Mouse (Mus musculus) embryo, embryonic 9.5 days (tissue): Measurements from ENCODE around the gene Slit2.

Experiments used
- DNase-seq: peaks from one replicate; pipeline ENCODE4 v3.0.0-alpha.2; 2017; ENCODE audit errors: extremely low spot score

Gene Slit2

DNA sequence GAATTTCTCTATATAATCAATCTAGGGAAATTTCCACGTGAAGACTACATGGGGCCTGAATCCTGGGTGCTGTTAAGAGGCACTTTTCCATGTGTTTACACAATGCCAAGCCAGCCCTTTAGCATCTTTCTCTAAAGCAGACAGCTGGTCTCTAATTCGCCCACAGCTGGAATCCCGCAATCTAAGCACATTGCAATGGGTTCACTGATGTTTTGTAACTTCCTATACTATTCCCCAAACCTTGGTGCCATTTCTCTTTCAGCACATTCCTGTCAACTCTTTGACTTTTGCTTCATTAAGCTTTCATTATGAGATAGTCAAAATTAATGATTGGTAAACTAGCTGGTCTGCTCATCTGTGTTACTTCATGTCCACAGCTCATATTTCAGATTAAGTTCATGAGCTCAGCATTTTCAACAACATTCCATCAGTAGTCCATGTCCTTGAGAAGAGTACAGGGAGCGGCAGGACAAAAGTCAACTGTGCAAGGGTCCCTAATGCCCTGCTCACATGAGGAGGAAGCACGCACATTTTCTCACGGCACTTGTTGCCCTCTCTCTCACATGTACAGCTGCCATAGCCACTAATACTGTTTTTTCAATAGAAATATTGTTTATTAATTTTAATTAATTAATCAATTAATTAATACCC is 247.6 kb downstream of the Slit2 start:
- no peak for DNase-seq

DNA sequence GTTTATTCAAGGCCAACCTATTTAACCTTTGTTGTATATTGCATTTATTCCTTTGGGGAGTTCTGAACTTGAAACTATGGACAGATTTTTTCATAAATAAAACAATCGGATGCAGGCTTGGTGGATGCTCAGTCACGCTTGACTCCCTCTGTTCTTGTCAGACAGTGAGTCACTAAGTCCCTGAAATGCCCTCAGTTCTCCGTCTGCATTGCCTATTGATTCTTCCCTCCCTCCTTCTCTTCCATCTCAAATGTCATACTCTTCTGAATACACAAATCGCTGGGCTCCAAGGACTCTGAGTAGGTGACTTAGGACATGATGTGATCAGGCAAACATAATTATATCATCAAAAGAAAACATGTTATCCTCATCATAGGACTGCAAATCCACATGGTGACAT is 251.8 kb downstream of the Slit2 start:
- no peak for DNase-seq

- DNase-seq: no peak
Observed at GRCm38 (mm10) chr5:48235270-48235669, 252.3 kb downstream of the Slit2 start.

DNA sequence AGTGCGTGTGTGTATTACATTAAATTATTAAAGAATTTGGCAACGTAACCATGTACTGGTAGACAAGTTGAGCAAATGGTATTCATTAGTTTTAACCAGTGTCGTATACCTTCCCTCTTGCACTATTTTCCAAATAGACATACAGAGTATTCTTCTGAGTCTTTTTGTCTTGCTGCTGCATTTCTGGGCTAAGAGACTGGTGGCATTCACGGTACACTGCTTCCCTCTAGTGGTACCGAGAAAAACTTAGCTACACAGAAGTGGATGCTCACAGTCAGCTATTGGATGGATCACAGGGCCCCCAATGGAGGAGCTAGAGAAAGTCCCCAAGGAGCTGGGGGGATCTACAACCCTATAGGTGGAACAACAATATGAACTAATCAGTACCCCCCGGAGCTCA is 257.8 kb downstream of the Slit2 start:
- DNase-seq: peak; percentile 48

DNA sequence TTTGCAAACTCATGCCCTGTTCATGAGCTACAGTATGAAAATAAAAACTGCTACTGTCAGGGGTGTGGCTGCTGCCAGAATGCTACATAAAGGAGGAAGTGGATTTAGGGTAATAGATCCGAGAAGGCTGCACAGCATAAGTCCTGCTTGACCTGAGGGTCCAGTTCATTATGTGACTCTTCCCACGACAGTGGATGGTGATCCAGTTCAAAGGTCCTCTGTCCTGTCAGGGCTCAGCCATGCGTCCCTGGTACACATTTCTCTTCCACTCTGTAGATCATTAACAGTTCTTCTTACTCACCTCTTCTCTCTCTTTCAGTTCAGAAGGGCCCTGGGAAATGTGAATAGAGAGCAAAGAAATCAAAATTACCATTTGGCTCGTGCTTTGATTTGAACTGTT is 265.4 kb downstream of the Slit2 start:
- no peak for DNase-seq

DNA sequence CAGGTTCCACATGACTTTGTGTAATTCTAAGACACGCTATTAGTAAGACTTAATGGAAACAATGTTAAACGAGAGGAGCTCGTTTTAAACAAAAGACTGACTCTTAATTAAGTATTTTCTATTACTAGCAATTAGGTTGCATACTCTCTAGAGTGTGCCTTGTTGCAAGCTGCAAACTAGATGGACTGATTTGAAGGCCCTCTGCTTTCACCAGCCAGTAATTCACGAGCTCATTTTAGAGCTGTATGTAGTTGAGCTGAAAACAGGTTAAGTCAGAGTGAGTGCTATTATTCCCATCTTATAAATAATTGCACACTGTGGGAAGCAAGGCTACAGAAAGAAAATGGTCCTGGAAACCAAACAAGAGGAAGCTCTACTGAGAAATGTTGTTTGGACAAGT is 294.6 kb downstream of the Slit2 start:
- no peak for DNase-seq

DNA sequence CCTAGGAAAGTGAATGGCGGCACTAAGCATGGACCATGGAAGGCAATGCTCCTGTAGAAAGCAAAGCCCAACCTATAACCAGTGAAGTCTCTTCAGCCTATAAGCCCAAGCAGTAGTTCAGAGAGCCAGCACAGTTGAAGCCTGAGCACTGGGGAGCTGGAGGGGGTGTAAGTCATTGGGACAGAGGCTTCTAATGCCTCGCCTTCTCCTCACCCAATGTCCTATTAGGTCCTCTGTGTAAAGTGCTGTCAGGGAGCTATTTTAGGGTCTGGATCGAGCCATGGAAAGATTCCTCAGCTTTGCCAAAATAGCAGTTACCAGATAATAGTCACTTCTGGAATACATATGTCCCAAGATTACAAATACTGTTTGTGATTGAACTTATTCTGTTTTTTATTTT is 318.2 kb downstream of the Slit2 start:
- DNase-seq: no peak

- DNase-seq: no peak
Observed at GRCm38 (mm10) chr5:48315057-48315602, 332.2 kb downstream of the Slit2 start.

DNA sequence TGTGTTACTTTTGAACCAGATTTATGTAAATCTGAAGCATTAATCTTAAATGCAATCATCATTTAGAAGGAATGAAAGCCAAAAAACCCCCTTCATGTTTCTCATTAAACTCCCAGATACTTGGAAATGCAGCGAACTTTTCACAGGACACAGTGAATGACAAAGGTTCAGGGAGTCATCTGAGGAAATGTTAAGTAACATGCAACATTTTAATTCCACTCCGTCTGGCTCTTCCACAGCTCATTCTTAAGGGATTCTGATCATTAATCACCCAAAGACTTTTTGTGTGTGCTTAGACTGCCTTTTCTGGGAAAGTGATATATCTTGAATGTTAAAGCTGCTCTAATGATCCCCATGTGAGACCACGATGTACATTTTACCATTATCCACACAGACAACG is 337.7 kb downstream of the Slit2 start:
- DNase-seq: no peak

- DNase-seq: no peak
Observed at GRCm38 (mm10) chr5:48326221-48326620, 343.3 kb downstream of the Slit2 start.

GRCm38 (mm10) chr5:48327652-48328051 is 344.7 kb downstream of the Slit2 start, which contains the start of gene 5730480H06Rik:
Gene 5730480H06Rik, plus strand, starts transcription at chr5:48327952.
- DNase-seq: no peak

GRCm38 (mm10) chr5:48329751-48330150 is 346.8 kb downstream of the Slit2 start:
- DNase-seq: no peak

DNA sequence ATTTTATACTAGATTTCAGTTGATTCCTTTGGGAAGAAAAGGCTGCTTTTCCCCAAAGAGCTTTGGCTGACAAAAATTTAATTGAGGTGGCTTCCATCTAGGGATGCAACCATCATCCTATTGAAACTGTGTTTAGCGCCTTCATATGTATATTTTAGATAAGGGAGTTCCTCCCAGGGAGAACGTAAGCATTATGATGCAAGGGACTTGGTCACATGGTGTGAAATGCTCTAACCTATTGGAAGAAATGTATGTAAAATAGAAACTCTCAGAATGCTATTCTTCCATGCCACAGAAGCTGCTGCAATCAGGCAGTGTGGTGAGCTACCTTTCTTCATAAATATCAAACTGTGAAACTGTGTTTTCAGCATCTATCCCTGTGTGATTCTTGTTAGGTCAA is 347.9 kb downstream of the Slit2 start:
- DNase-seq: no peak

- DNase-seq: no peak
Observed at GRCm38 (mm10) chr5:48331441-48331840, 348.5 kb downstream of the Slit2 start.

GRCm38 (mm10) chr5:48333407-48333806 is 350.5 kb downstream of the Slit2 start:
- DNase-seq: no peak

DNA sequence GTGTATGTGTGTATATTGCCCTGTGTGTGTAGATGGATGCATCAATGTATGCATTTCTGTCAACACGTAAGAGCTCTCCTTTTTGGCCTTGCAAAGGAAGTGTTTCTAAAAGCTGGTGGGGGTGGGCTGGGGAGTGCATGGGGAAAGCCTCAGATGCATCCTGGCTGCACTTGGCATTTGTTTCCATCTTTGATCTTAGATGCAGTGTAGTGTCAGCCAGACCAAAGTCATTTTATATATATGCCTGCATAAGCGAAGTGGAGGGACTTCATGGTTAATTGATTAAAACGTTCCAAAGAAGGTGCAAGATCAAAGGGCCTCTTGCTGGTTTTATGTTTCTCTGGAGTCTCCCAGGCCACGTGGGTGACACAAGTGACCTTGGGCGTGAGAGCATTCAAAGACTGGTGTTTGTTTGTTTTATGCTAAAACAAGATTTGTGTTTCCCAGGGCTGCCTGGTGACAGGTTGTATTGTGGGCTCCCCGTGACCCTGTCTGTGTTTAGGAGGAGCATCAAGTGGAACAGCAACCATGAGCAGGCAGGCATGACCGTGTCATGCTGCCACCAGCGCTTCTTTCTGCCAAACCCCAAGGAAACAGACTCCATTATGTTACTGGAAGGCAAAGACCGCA is 351.1 kb downstream of the Slit2 start:
- peak; percentile 22 for DNase-seq

DNA sequence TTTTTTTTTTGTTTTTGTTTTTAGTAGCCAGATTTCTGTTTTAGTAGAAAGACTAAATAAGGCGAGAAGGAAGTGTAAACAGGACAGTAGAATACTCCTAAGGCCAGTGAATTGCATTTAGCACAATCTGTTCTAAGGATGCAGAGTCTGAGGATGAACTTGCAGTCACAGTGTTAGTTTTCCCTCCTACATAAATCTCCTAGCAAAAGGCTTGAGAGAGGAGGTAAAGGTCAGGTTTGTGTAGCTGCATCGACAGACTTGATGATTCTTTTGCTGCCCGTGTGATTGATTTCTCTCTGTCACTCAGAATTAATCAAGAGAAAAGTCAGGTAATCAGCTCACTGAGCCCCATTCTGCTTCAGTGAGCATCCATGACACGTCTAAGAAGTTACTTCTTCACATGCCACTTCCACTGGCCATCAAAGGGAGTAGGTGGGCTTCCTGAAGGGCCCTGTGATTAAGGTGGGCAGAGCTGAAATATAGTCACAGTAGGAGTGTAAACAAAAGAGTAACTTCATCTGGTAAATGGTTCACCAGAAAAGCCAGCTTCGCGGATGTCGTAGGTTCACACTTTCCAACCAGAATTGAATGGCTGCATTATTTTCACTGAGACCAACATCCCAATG is 358.0 kb downstream of the Slit2 start:
- no peak for DNase-seq

- peak; percentile 40 for DNase-seq
Observed at GRCm38 (mm10) chr5:48345095-48345982, 362.4 kb downstream of the Slit2 start.

DNA sequence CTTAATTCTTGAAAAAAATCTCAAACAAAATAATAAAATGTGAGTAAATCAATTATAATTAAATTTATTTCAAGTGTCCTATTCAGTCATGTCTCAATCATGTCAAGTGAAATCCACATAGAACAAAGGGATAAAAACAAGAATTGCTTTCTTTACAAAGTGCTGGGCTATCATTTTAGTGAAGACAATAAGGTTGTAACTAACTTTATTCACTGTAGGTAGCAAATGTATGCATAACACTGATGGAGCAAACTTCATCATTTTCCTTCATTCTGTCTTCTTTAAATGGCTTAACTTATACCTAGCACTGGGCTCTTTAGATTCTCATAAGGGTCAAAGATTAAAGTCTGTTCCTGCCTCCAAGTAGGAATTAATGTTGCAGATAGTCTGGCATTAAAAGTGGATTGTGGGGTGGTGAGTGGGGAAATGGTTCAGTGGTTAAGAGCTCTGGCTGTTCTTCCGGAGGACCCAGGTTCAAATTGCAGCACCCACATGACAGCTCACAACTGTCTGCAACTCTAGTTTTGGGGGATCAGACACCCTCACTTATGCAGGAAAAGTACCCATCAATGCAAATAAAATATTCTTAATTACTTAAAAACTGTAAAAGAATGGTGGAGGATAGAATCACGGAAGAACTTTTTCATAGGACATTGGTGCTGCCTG is 363.2 kb downstream of the Slit2 start:
- DNase-seq: no peak

GRCm38 (mm10) chr5:48349309-48349708 is 366.4 kb downstream of the Slit2 start:
- no peak for DNase-seq
